Mouse (Mus musculus) liver, embryonic 11.5 days (tissue): ENCODE results near the gene Klhl11. TPM values are rescaled to one million over a fixed set of nuclear protein-coding genes. Genes with fewer than 3 reads are reported as not detected.
A peak's percentile ranks its signal among the peaks of the same experiment; 100 is the strongest.

ENCODE experiments used
- ATAC-seq: fragments of 200-750 bp; cut with Nextera tagmentation; replicated peaks from 2 replicates; pipeline ENCODE4 v1.8.0; 2017; ENCODE audit warnings: moderate number of reproducible peaks, mild to moderate bottlenecking, moderate TSS enrichment, moderate library complexity; ENCODE audit not compliant: low FRiP score
- DNase-seq: peaks from one replicate; pipeline ENCODE4 v3.0.0-alpha.2; 2017; ENCODE audit warnings: low spot score
- H3K27ac ChIP-seq: fragments of 300-500 bp; sonication (generic); 2 replicates; pipeline ENCODE4 v1.5.1; 2014; ENCODE audit warnings: mild to moderate bottlenecking, low read depth, low read length, control low read depth
- H3K27me3 ChIP-seq: fragments of 300-500 bp; sonication (generic); replicated peaks from 2 replicates; pipeline ENCODE4 v1.6.1; 2014; ENCODE audit warnings: low read length, mixed read lengths; ENCODE audit not compliant: control insufficient read depth, insufficient read depth
- H3K36me3 ChIP-seq: fragments of 300-500 bp; sonication (generic); 2 replicates; pipeline ENCODE4 v1.6.1; 2014; ENCODE audit warnings: mild to moderate bottlenecking, low read length, moderate library complexity, mixed read lengths; ENCODE audit not compliant: control insufficient read depth, insufficient read depth
- H3K4me1 ChIP-seq: fragments of 300-500 bp; sonication (generic); replicated peaks from 2 replicates; pipeline ENCODE4 v1.6.1; 2014; ENCODE audit warnings: low read length, mixed read lengths; ENCODE audit not compliant: control insufficient read depth, insufficient read depth
- H3K4me2 ChIP-seq: fragments of 300-500 bp; sonication (generic); 2 replicates; pipeline ENCODE4 v1.6.1; 2014; ENCODE audit warnings: mild to moderate bottlenecking, control low read depth, moderate library complexity
- H3K4me3 ChIP-seq: fragments of 300-500 bp; sonication (generic); 2 replicates; pipeline ENCODE4 v1.5.1; 2014; ENCODE audit warnings: low read depth, low read length, control low read depth
- H3K9ac ChIP-seq: fragments of 300-500 bp; sonication (generic); 2 replicates; pipeline ENCODE4 v1.6.1; 2014; ENCODE audit warnings: low read depth, low read length, control low read depth
- H3K9me3 ChIP-seq: fragments of 300-500 bp; sonication (generic); 2 replicates; pipeline ENCODE4 v1.6.1; 2016; ENCODE audit warnings: low read length, inconsistent platforms, mixed read lengths; ENCODE audit not compliant: control insufficient read depth
- WGBS: fragments of 180-500 bp; shearing (Covaris S2); extraction: QIAGEN DNeasy Blood & Tissue Kit; methylation state at CpG from one replicate; pipeline ENCODE4 v1.1.7; 2014; 5-methylcytosine and 5-hydroxymethylcytosine counted together
- polyA plus RNA-seq: library from polyadenylated mRNA; unstranded; fragments of >200 nt; fragmentation: Nextera tagmentation; extraction: Ambion mirVana; gene quantifications from 2 replicates; pipeline ENCODE4 v1.2.1, GENCODE M21; 2014

The Klhl11 gene
- polyA plus RNA-seq, 1 experiment from 2014 or later, result 6.3 TPM

- Histone ChIP-seq H3K9ac (no peak overlapping the region), H3K4me1 (no peaks in the 10 kb centered on the region), H3K27ac (no peak overlapping the region), H3K4me2 (no peak overlapping the region), H3K9me3 (no peaks in the 10 kb centered on the region), H3K36me3 (peaks cover 57% of the 10 kb centered on the region), H3K27me3 (no peaks in the 10 kb centered on the region), H3K4me3 (no peak overlapping the region)
- ATAC-seq (no peak), DNase-seq (no peak)
- WGBS, result 93% methylated on average over 2 of the region's 2 CpGs
These were observed 38.0 kb upstream of the Klhl11 start for GRCm38 (mm10) chr11:100510556-100510955.

GRCm38 (mm10) chr11:100505997-100506396 is 33.5 kb upstream of the Klhl11 start:
- Histone ChIP-seq H3K4me1 (peaks cover 5% of the 10 kb centered on the region), H3K9me3 (no peaks in the 10 kb centered on the region), H3K27ac (no peak overlapping the region), H3K36me3 (peaks cover 49% of the 10 kb centered on the region), H3K4me3 (no peak overlapping the region), H3K27me3 (no peaks in the 10 kb centered on the region), H3K9ac (no peak overlapping the region), H3K4me2 (no peak overlapping the region)
- no peak for ATAC-seq
- 92% methylated on average over 8 of the region's 8 CpGs for WGBS
- no peak for DNase-seq

- no peak for ATAC-seq
- H3K36me3 ChIP-seq, result peaks cover 47% of the 10 kb centered on the region
- WGBS, result 93% methylated on average over 12 of the region's 12 CpGs
These were observed 32.6 kb upstream of the Klhl11 start for GRCm38 (mm10) chr11:100504990-100505660.

DNA sequence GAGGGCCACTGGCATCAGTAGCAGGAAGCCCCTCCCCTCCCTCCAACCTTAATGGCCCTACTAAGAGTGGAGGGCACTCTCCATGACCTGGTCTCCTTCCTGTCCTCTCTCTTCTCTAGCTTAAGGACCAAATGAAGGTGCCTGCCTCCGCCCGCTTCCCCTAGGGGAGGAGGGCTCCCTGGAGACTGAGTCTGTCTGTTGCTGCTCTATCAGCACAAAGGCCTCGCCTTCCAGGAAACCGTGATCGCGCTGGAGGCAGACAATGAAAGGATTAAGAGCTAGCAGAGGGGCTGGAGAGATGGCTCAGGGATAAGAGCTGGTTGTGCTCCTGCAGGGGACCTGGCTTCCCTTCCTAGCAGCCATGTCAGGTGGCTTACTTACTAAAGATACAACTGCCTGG is 28.8 kb upstream of the Klhl11 start:
- Histone ChIP-seq H3K4me1 (peaks cover 11% of the 10 kb centered on the region), H3K27me3 (no peaks in the 10 kb centered on the region), H3K36me3 (peaks cover 50% of the 10 kb centered on the region), H3K9ac (no peak overlapping the region), H3K4me3 (no peak overlapping the region), H3K9me3 (no peaks in the 10 kb centered on the region), H3K4me2 (0 out of 2 replicates have a peak overlapping the region, but pooled peaks have one; percentile 21), H3K27ac (no peak overlapping the region)
- DNase-seq (no peak), ATAC-seq (peak; percentile 53)
- 45% methylated on average over 6 of the region's 6 CpGs for WGBS

More at GRCm38 (mm10) chr11:100504990-100505660, 32.6 kb upstream of the Klhl11 start:
- Histone ChIP-seq H3K4me2 (no peak overlapping the region), H3K27ac (no peak overlapping the region), H3K27me3 (no peaks in the 10 kb centered on the region), H3K4me1 (peaks cover 10% of the 10 kb centered on the region), H3K9me3 (no peaks in the 10 kb centered on the region), H3K9ac (no peak overlapping the region), H3K4me3 (no peak overlapping the region)
- no peak for DNase-seq

- Histone ChIP-seq H3K27me3 (no peaks in the 10 kb centered on the region), H3K4me2 (no peak overlapping the region), H3K4me3 (no peak overlapping the region), H3K9me3 (no peaks in the 10 kb centered on the region), H3K9ac (no peak overlapping the region), H3K36me3 (peaks cover 54% of the 10 kb centered on the region), H3K27ac (peak overlapping the region; percentile 29; the same call in 1 of the 2 replicates), H3K4me1 (peaks cover 11% of the 10 kb centered on the region)
- 87% methylated on average over 7 of the region's 7 CpGs for WGBS
- DNase-seq (no peak), ATAC-seq (no peak)
These were observed 28.1 kb upstream of the Klhl11 start for GRCm38 (mm10) chr11:100500651-100501050.

GRCm38 (mm10) chr11:100500241-100500640 is 27.7 kb upstream of the Klhl11 start:
- no peak overlapping the region for H3K4me3 ChIP-seq
- 57% methylated on average over 3 of the region's 3 CpGs for WGBS
- H3K36me3 ChIP-seq, result peaks cover 58% of the 10 kb centered on the region
- peak; percentile 73 for ATAC-seq
- H3K4me1 ChIP-seq, result peaks cover 11% of the 10 kb centered on the region
- no peaks in the 10 kb centered on the region for H3K27me3 ChIP-seq
- no peak overlapping the region for H3K9ac ChIP-seq
- DNase-seq, result no peak
- H3K9me3 ChIP-seq, result no peaks in the 10 kb centered on the region
- no peak overlapping the region for H3K4me2 ChIP-seq
- peak overlapping the region; percentile 29; the same call in 1 of the 2 replicates for H3K27ac ChIP-seq

DNA sequence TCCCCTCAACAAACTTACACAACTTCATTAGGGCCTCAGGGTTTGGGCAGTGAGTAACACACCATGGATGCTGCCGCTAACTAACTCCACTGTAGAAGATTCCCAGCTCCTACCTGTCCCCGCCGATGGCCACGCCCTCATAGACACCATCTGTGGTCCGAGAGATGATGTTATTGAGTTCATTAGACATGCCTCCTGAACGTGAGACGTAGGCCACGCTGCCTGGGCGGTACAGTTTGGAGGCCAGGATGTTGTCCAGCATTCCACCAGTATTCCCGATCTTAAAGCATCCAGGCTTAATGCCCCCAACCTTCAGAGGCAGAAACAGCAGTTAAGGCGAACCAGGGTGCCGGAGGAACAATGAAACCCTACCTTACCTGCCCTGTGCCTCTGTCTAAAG is 21.2 kb upstream of the Klhl11 start:
- 91% methylated on average over 12 of the region's 12 CpGs for WGBS
- Histone ChIP-seq H3K27ac (no peak overlapping the region), H3K9me3 (no peaks in the 10 kb centered on the region), H3K4me2 (no peak overlapping the region), H3K36me3 (peaks cover 75% of the 10 kb centered on the region), H3K4me1 (no peaks in the 10 kb centered on the region), H3K27me3 (no peaks in the 10 kb centered on the region), H3K4me3 (no peak overlapping the region), H3K9ac (no peak overlapping the region)
- DNase-seq, result no peak
- ATAC-seq, result no peak

GRCm38 (mm10) chr11:100490951-100491350 is 18.4 kb upstream of the Klhl11 start:
- Histone ChIP-seq H3K27me3 (no peaks in the 10 kb centered on the region), H3K9me3 (no peaks in the 10 kb centered on the region), H3K27ac (no peak overlapping the region), H3K4me2 (no peak overlapping the region), H3K4me3 (no peak overlapping the region), H3K36me3 (peaks cover 56% of the 10 kb centered on the region), H3K9ac (no peak overlapping the region), H3K4me1 (no peaks in the 10 kb centered on the region)
- WGBS, result 86% methylated on average over 6 of the region's 6 CpGs
- ATAC-seq, result no peak
- DNase-seq, result no peak
